Mouse (Mus musculus) liver (tissue): ENCODE results near the gene Zkscan7.

Source experiments
- DNase-seq: peaks from one replicate; pipeline ENCODE4 v3.0.0-alpha.2; 2020; ENCODE audit warnings: mixed read lengths

The Zkscan7 gene

DNA sequence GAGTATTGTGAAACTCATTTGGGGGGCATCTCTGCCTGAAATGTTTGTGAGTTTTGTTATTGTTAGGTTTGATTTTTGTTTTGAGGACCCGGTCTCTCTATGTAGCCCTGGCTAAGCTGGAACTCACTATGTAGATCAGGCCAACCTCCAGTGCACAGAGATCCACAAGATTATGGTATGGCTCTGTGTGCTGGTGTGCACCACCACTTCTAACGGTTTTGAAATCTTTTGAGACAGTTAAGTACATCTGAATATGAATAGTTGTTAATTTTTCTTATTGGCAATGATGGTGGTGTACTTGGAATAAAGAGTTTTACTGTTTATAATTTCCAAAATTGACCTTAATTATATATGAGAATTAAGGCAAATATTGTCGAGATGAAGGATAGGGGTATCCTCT, 37.0 kb downstream of the Zkscan7 start:
- DNase-seq: no peak

GRCm38 (mm10) chr9:122922936-122923381, 37.5 kb downstream of the Zkscan7 start, which contains the start of gene Zfp105:
Gene Zfp105 (plus strand): TSS chr9:122923072.
- peak; percentile 65 for DNase-seq

DNA sequence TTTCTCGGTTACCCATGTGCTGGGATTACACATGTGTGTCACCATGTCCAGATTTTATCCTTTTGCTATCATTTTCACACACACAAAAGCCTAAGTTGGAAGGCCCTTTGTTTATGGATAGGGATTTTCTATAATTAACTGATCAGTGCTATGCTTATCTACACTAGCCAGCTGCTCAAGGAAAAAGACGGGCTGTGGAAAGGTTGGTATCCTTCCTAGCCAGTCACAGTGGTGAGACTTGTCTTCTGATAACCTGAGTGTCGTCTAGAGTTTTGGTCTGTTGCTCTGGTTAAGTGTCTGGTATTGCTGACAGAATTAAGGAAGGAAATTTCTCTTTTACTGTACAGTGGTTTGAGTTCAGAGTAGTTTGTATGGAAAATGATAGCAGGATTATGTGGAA, 43.4 kb downstream of the Zkscan7 start:
- no peak for DNase-seq
